Mouse (Mus musculus): ENCODE data around the gene Sh3bp1. TPM values are rescaled to one million over a fixed set of nuclear protein-coding genes. Genes with fewer than 3 reads are reported as not detected.

The Sh3bp1 gene
- total and polyA plus RNA-seq, 3 experiments = 12.3 to 69.7 (median 23.8) TPM

DNA sequence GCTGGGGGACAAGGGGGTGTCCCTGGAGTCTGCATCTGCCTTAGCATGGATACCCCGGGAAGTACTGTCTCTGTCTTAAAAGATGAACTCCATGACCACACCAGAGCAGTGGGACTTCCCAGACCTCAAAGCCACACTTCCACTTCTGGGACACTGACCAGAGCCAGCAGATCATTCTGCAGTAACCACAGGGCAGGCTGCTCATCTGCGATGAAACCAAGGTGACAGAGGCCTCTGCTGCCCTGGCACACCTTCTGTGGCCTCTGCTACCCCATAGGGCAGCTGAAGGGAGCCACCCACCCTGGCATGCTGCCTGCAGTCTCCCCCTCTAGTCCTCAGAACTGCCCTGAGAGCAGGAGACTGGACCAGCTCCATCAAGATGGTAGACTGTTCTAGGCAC, 3.8 kb upstream of the Sh3bp1 start:
- dilution Hi-C loops (cut with MboI; ENCODE audit: extremely low pct_ligation_motif_present, extremely low pct_unique_long_range_greater_than_20kb, low sequenced_read_pairs) = no loop called here
- peaks cover 24 to 37% of the 10 kb centered on the region in 2 experiments for H3K36me3 ChIP-seq (replicated peaks in 1 of 2; ENCODE audit: control insufficient read depth in 1 of 2, insufficient read depth in 1 of 2, low read length in 1 of 2)

GRCm38 (mm10) chr15:78896149-78896548, 3.4 kb upstream of the Sh3bp1 start:
- no peak overlapping the region for H3K27ac ChIP-seq (ENCODE audit: insufficient read depth, low read depth)
- TF ChIP-seq MAZ (IDR thresholded peaks at IDR 0.05; ENCODE audit: low read depth, low read length) (no peak), MXI1 (IDR thresholded peaks at IDR 0.05; ENCODE audit: low read depth, low read length) (no peak), UBTF (IDR thresholded peaks at IDR 0.05; ENCODE audit: low read depth, low read length) (no peak), POLR2A (IDR thresholded peaks at IDR 0.05; ENCODE audit: low read depth, low read length) (no peak), SMC3 (IDR thresholded peaks at IDR 0.05; ENCODE audit: low read depth, low read length) (no peak), ZKSCAN1 (IDR thresholded peaks at IDR 0.05; ENCODE audit: borderline replicate concordance, low read depth, low read length) (no peak), NELFE (IDR thresholded peaks at IDR 0.05; ENCODE audit: low read depth, low read length) (no peak), MYC (IDR thresholded peaks at IDR 0.05; ENCODE audit: low read depth, low read length) (no peak), ETS1 (conservative IDR thresholded peaks at IDR 0.05; ENCODE audit: low read depth, low read length) (no peak), RCOR1 (conservative IDR thresholded peaks at IDR 0.05; ENCODE audit: low read depth, low read length) (no peak), MEF2A (IDR thresholded peaks at IDR 0.05; ENCODE audit: borderline replicate concordance, low read depth, low read length) (no peak), MAX (IDR thresholded peaks at IDR 0.05; ENCODE audit: low read length) (no peak), NRF1 (IDR thresholded peaks at IDR 0.05; ENCODE audit: low read depth, low read length) (no peak), EP300 (IDR thresholded peaks at IDR 0.05; ENCODE audit: low read length) (no peak)
- H3K9ac ChIP-seq (ENCODE audit: insufficient read depth, low read depth) = no peak overlapping the region
- in situ Hi-C loops (cut with MboI; ENCODE audit: low pct_ligation_motif_present, low pct_unique_long_range_greater_than_20kb, low sequenced_read_pairs) (no loop called here), dilution Hi-C loops (cut with MboI; ENCODE audit: extremely low pct_ligation_motif_present, extremely low pct_unique_long_range_greater_than_20kb, low sequenced_read_pairs) (no loop called here)
- no peaks in the 10 kb centered on the region for H3K27me3 ChIP-seq (replicated peaks)
- no peaks in the 10 kb centered on the region; the same call in 1 of the 2 replicates for H3K79me2 ChIP-seq (replicated peaks; ENCODE audit: control insufficient read depth, extremely low read depth, insufficient read depth, poor library complexity, severe bottlenecking)
- H3K4me1 ChIP-seq (ENCODE audit: control insufficient read depth in 1 of 2, insufficient read depth in 2 of 2) = peaks cover 49 to 87% of the 10 kb centered on the region in 2 experiments
- H3K4me3 ChIP-seq (replicated peaks in 1 of 3; ENCODE audit: low read depth in 2 of 3, low read length in 2 of 3, poor library complexity in 1 of 3) = no peak overlapping the region
- H3K36me3 ChIP-seq (replicated peaks in 1 of 2; ENCODE audit: control insufficient read depth in 1 of 2, insufficient read depth in 1 of 2, low read length in 1 of 2) = peaks cover 20 to 34% of the 10 kb centered on the region in 2 experiments
- no peak for DNase-seq (ENCODE audit: extremely low read depth)
- no peak overlapping the region for H3K4me2 ChIP-seq (ENCODE audit: insufficient read depth, low read depth, poor library complexity, severe bottlenecking)
- no peaks in the 10 kb centered on the region for H3K9me3 ChIP-seq (replicated peaks; ENCODE audit: low read length)

More for the DNA sequence above, 3.8 kb upstream of the Sh3bp1 start:
- H3K27me3 ChIP-seq (replicated peaks) = no peaks in the 10 kb centered on the region
- no peak overlapping the region for H3K4me2 ChIP-seq (ENCODE audit: insufficient read depth, low read depth, poor library complexity, severe bottlenecking)
- 0 out of 2 replicates have a peak, but pooled peaks have one; percentile 5 for TF ChIP-seq EP300 (IDR thresholded peaks at IDR 0.05; ENCODE audit: low read length)
- TF ChIP-seq ZC3H11A (IDR thresholded peaks at IDR 0.05; ENCODE audit: low read depth, low read length) = no peak
- H3K4me3 ChIP-seq (replicated peaks in 1 of 3; ENCODE audit: low read depth in 2 of 3, low read length in 2 of 3, poor library complexity in 1 of 3) = no peak overlapping the region
- H3K9me3 ChIP-seq (replicated peaks; ENCODE audit: low read length) = no peaks in the 10 kb centered on the region
- in situ Hi-C loops (cut with MboI; ENCODE audit: low pct_ligation_motif_present, low pct_unique_long_range_greater_than_20kb, low sequenced_read_pairs) = no loop called here
- no peak for DNase-seq (ENCODE audit: extremely low read depth)
- H3K9ac ChIP-seq (ENCODE audit: insufficient read depth, low read depth) = no peak overlapping the region
- H3K4me1 ChIP-seq (ENCODE audit: control insufficient read depth in 1 of 2, insufficient read depth in 2 of 2) = peaks cover 49 to 87% of the 10 kb centered on the region in 2 experiments
- H3K79me2 ChIP-seq (replicated peaks; ENCODE audit: control insufficient read depth, extremely low read depth, insufficient read depth, poor library complexity, severe bottlenecking) = no peaks in the 10 kb centered on the region; the same call in 1 of the 2 replicates
- no peak overlapping the region for H3K27ac ChIP-seq (ENCODE audit: insufficient read depth, low read depth)

All from CH12.LX (cell line).